Mouse (Mus musculus) spleen, postnatal 36 days (tissue): Measurements from ENCODE around the gene Bptf.
"Not testable (repeated sequence)": the region's sequence is repeated elsewhere in the genome, so short reads cannot be mapped to it uniquely, and the experiment has no call there.

Experiments used
- DNase-seq, 2 experiments: peaks; one replicate each; pipeline ENCODE4 v3.0.0; 2022; ENCODE audit warnings: low spot score in 2 of 2, mixed read lengths in 1 of 2

The Bptf gene

DNA sequence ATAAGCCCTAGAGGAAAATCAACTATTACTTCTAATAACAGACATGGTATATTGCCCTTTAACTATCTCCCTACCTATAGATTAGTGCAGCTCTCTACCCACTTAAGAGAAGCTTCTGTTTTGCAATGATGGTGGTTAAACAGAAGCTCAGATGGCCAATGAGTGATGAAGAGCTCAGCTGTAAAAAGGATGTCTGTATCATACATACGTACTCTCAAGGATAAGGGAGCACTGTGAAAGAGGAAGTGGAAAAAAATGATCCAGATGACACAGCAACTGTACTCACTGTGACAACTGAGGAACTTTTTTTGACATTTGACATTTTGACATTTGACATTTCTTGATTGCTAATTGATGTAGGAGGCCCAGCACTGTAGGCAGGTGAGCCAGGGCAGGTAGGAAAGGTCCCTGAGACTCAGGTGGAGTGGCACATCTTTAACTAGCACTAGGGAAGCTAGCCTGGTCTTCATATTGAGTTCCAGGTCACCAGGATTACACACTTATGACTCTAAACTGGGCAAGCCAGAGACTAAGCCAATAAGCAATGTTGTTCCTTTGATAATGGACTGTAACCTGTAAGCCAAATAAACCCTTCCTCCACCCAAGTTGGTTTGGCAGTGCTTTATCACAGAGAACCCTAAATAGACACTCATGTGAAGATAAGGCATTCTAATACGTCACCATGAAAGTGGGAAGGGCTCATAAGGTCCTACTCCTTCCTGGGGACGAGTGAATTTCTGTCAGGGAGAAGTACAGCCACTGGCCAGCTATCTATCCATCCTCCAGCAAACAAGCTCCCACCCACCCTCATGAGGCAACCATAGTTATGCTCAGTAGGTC is 137.5 kb downstream of the Bptf start:
- no peak for DNase-seq

DNA sequence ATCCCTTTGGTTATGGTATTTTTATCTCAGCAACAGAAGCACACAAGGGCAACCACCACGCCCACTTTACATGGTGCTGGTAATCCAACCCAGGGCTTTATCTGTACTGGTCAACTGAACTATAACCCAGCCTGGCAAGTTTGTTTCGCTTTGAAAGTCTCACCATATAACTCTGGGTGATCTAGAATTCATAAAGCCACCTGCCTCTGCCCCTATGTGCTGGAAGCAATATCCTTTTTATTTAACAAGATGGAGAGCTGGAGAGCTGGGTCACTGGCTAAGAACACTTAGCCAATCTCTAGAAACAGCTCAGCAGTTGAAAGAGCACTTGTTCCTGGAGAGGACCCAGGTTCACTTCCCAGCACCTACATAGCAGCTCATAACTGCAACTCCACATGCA is 144.5 kb downstream of the Bptf start:
- DNase-seq, result no peak

DNA sequence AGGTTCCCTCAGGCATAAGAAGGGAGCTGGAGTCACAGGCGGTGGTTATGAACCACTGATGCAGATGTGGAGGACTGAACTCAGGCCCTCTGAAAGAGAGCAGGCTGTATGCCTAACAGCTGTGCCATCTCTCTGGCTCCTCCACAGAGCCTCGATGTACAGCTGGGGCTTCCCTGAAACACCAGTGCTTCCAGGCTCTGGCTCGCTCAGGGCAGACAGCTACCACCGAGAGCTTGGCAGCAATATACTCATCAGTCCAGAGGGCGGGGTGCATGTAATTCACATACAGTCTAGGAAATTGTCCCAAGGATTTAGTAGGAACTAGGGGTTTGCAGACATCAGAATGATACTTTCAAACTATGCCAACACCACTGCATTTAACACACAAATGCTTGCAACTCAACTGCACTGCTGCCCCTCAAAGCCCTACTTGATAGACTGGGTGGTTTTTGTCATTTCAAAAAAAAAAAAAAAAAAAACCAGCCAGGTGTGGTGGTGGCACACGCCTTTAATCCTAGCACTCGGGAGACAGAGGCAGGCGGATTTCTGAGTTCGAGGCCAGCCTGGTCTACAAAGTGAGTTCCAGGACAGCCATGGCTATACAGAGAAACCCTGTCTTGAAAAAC is 145.8 kb downstream of the Bptf start:
- DNase-seq, result not testable (repeated sequence)
